Mouse (Mus musculus) gastrocnemius, postnatal 25 days (tissue): ENCODE data around the gene Chmp4b. TPM values are rescaled to one million over a fixed set of nuclear protein-coding genes. Genes with fewer than 3 reads are reported as not detected.

Experiments
- DNase-seq: peaks from one replicate; pipeline ENCODE4 v3.0.0; 2022
- total RNA-seq, 2 experiments: library from RNA; stranded (reverse); gene quantifications; 1 replicate in 1 of 2; 2 replicates in 1 of 2; pipeline ENCODE4 v1.2.3; 2021

Gene Chmp4b
- total RNA-seq, 2 experiments from 2014 or later, result 102 TPM

GRCm38 (mm10) chr2:154641176-154641575 is 10.3 kb upstream of the Chmp4b start:
- no peak for DNase-seq

GRCm38 (mm10) chr2:154642005-154642459 is 9.5 kb upstream of the Chmp4b start:
- no peak for DNase-seq

GRCm38 (mm10) chr2:154642712-154643385 is 8.7 kb upstream of the Chmp4b start:
- DNase-seq, result no peak

- no peak for DNase-seq
Measured at GRCm38 (mm10) chr2:154646634-154647033, 4.9 kb upstream of the Chmp4b start.

- no peak for DNase-seq
Measured at GRCm38 (mm10) chr2:154648086-154648485, 3.4 kb upstream of the Chmp4b start.

- no peak for DNase-seq
Measured at GRCm38 (mm10) chr2:154650404-154650803, 1.1 kb upstream of the Chmp4b start.

GRCm38 (mm10) chr2:154654976-154655375 is 3.5 kb downstream of the Chmp4b start:
- DNase-seq, result no peak

- DNase-seq, result no peak
Measured at GRCm38 (mm10) chr2:154655878-154656414, 4.4 kb downstream of the Chmp4b start.

GRCm38 (mm10) chr2:154656710-154657485 is 5.4 kb downstream of the Chmp4b start:
- DNase-seq, result peak; percentile 98

GRCm38 (mm10) chr2:154657486-154658237 is 6.2 kb downstream of the Chmp4b start:
- no peak for DNase-seq

- no peak for DNase-seq
Measured at GRCm38 (mm10) chr2:154659070-154659469, 7.6 kb downstream of the Chmp4b start.

- no peak for DNase-seq
Measured at GRCm38 (mm10) chr2:154659531-154660074, 8.1 kb downstream of the Chmp4b start.

- no peak for DNase-seq
Measured at GRCm38 (mm10) chr2:154668680-154669079, 17.2 kb downstream of the Chmp4b start.

- no peak for DNase-seq
Measured at GRCm38 (mm10) chr2:154670106-154670505, 18.6 kb downstream of the Chmp4b start.

GRCm38 (mm10) chr2:154670741-154671140 is 19.2 kb downstream of the Chmp4b start:
- no peak for DNase-seq

GRCm38 (mm10) chr2:154674008-154674407 is 22.5 kb downstream of the Chmp4b start:
- no peak for DNase-seq

- peak; percentile 28 for DNase-seq
Measured at GRCm38 (mm10) chr2:154676653-154677609, 25.4 kb downstream of the Chmp4b start.

GRCm38 (mm10) chr2:154677651-154678139 is 26.2 kb downstream of the Chmp4b start:
- DNase-seq, result peak; percentile 26

- no peak for DNase-seq
Measured at GRCm38 (mm10) chr2:154678995-154679394, 27.5 kb downstream of the Chmp4b start.

GRCm38 (mm10) chr2:154680337-154680736 is 28.8 kb downstream of the Chmp4b start:
- DNase-seq, result no peak

GRCm38 (mm10) chr2:154680941-154681340 is 29.4 kb downstream of the Chmp4b start:
- DNase-seq, result no peak
